Mouse (Mus musculus) left cerebral cortex, postnatal 36 days (tissue): ENCODE results near the gene Zfp30. TPM values are rescaled to one million over a fixed set of nuclear protein-coding genes. Genes with fewer than 3 reads are reported as not detected.

Experiments used
- DNase-seq, 2 experiments: peaks; one replicate each; pipeline ENCODE4 v3.0.0; 2021 to 2022; ENCODE audit warnings: low spot score in 2 of 2, mixed read lengths in 1 of 2
- intact Hi-C: fragments of 180-260 bp; cut with DNase I; formaldehyde crosslinking; loops from one replicate; pipeline ENCODE4 v1.15.1; 2025
- microRNA-seq: library from miRNA; unstranded; fragments of <30 nt; microRNA quantifications from one replicate; pipeline ENCODE4 v1.2.0, GENCODE M21; 2022
- total RNA-seq, 2 experiments: library from RNA; stranded (reverse); gene quantifications; 2 replicates each; pipeline ENCODE4 v1.2.3; 2021

Gene Zfp30
- total RNA-seq, 2 experiments from 2014 or later, result 12.8 to 12.9 TPM

- DNase-seq, result peak; percentile 80 to 85
- intact Hi-C loops, result loop anchor here (5.0 kb wide), 2 partner anchors 39 to 89 kb away; partner anchors contain the start of genes Zfp27, Zfp383 and Zfp420
Observed at GRCm38 (mm10) chr7:29818619-29819254, 34.9 kb downstream of the Zfp30 start.

- DNase-seq, result no peak
- intact Hi-C loops, result no loop called here
Observed at GRCm38 (mm10) chr7:29828001-29828400, 44.2 kb downstream of the Zfp30 start.

- intact Hi-C loops, result no loop called here
- no peak for DNase-seq
Observed at GRCm38 (mm10) chr7:29829804-29830203, 46.0 kb downstream of the Zfp30 start.

- DNase-seq, result no peak
- intact Hi-C loops, result no loop called here
Observed at GRCm38 (mm10) chr7:29836816-29837215, 53.0 kb downstream of the Zfp30 start.

GRCm38 (mm10) chr7:29839256-29839655 is 55.5 kb downstream of the Zfp30 start:
- intact Hi-C loops, result no loop called here
- no peak for DNase-seq

GRCm38 (mm10) chr7:29842105-29842504 is 58.3 kb downstream of the Zfp30 start:
- intact Hi-C loops, result no loop called here
- no peak for DNase-seq

Small RNAs within 50 kb of the gene (microRNA-seq; reads per million reads assigned to microRNA genes)
- gene Mir1964, result 2.8 reads per million, percentile 5 among the genes with 10 or more reads in this experiment

Other genes with a start within 250 kb of the Zfp30 start
- gene Catsperg2, start 57.0 kb upstream of the Zfp30 start, total RNA-seq, result not detected
- gene Zfp84, start 15.4 kb upstream of the Zfp30 start, total RNA-seq, result 10 to 100 TPM; 16.2 to 17.3 TPM
- gene Zfp790, start 32.1 kb downstream of the Zfp30 start, total RNA-seq, result 10 to 100 TPM; 21.0 to 21.1 TPM
- 10 to 100 TPM; 17.3 to 17.8 TPM for gene Zfp940, start 69.7 kb downstream of the Zfp30 start, total RNA-seq
- gene Zfp420, start 76.0 kb downstream of the Zfp30 start, total RNA-seq, result 10 to 100 TPM; 13.4 to 13.6 TPM
- 10 to 100 TPM; 20.5 to 23.2 TPM for gene Zfp27, start 122.6 kb downstream of the Zfp30 start, total RNA-seq
- gene Zfp383, start 124.2 kb downstream of the Zfp30 start, total RNA-seq, result 1 to 10 TPM; 9.0 to 9.7 TPM
- 10 to 100 TPM; 18.0 to 19.1 TPM for gene Zfp74, start 170.1 kb downstream of the Zfp30 start, total RNA-seq
- 1 to 10 TPM; 3.2 to 5.3 TPM for gene Zfp568, start 200.0 kb downstream of the Zfp30 start, total RNA-seq